Comparison of ENCODE assay signal across 12 mouse cellular contexts in genomic region chr1:130512798-130513405, GRCm38 (mm10). TPM values are rescaled to one million over a fixed set of nuclear protein-coding genes. Genes with fewer than 3 reads are reported as not detected.
A peak's percentile ranks its signal among the peaks of the same experiment; 100 is the strongest.
DNase-seq lines count a peak whose midpoint lies in the region; ATAC-seq lines count a peak whose summit lies in the region.
"Had no signal": no experiment of that assay in that cellular context is flagged by ENCODE, and none has a peak within 500 bp of the region (broad histone marks: within the 10 kb centered on the region; RNA-seq: fewer than 3 reads in every experiment).

No protein-coding gene starts in this region.

- DNase-seq in kidney, adult 11 months, result no peak
- peak; percentile 66 for DNase-seq in NIH3T3 (ENCODE audit: low read depth)
- no peak for DNase-seq in layer of hippocampus, postnatal 14 days (ENCODE audit: low spot score in 2 of 2)
- no peak for DNase-seq in left cerebral cortex, adult 18-20 months (ENCODE audit: low spot score in 2 of 2)
- DNase-seq: cerebellum, postnatal 25 days; left cerebral cortex, postnatal 4 days had no signal

- WGBS in kidney, embryonic 14.5 days, result 69% methylated on average over 4 of the region's 4 CpGs
- 65% methylated on average over 4 of the region's 4 CpGs for WGBS in limb, embryonic 15.5 days

- ATAC-seq in kidney, embryonic 14.5 days (ENCODE audit: low FRiP score, low TSS enrichment), result no peak
- peak; percentile 73 for ATAC-seq in common myeloid progenitor, adult 5-6 weeks (replicated peaks; ENCODE audit: low read depth, poor library complexity, severe bottlenecking)
- ATAC-seq in limb, embryonic 15.5 days (ENCODE audit: insufficient number of reproducible peaks, low FRiP score, low TSS enrichment, low read depth), result no peak
- ATAC-seq: hindbrain, embryonic 16.5 days; midbrain, embryonic 13.5 days had no signal

- no peaks in the 10 kb centered on the region for H3K27me3 ChIP-seq in kidney, embryonic 14.5 days (ENCODE audit: control insufficient read depth, insufficient read depth, low read length)
- H3K27me3 ChIP-seq in limb, embryonic 15.5 days, result no peaks in the 10 kb centered on the region
- H3K27me3 ChIP-seq: embryonic facial prominence, embryonic 15.5 days; midbrain, embryonic 13.5 days had no signal

- H3K4me1 ChIP-seq in kidney, embryonic 14.5 days (ENCODE audit: control insufficient read depth, insufficient read depth, low read length), result no peaks in the 10 kb centered on the region
- peaks cover 23% of the 10 kb centered on the region for H3K4me1 ChIP-seq in limb, embryonic 15.5 days
- H3K4me1 ChIP-seq: midbrain, embryonic 13.5 days had no signal

- H3K36me3 ChIP-seq in kidney, embryonic 14.5 days (ENCODE audit: control insufficient read depth, insufficient read depth, low read length), result no peaks in the 10 kb centered on the region
- no peaks in the 10 kb centered on the region for H3K36me3 ChIP-seq in limb, embryonic 15.5 days
- H3K36me3 ChIP-seq: embryonic facial prominence, embryonic 15.5 days; midbrain, embryonic 13.5 days had no signal

- H3K4me3 ChIP-seq in kidney, embryonic 14.5 days (ENCODE audit: low read length), result no peak overlapping the region
- H3K4me3 ChIP-seq in limb, embryonic 15.5 days, result no peak overlapping the region
- H3K4me3 ChIP-seq: embryonic facial prominence, embryonic 15.5 days; midbrain, embryonic 13.5 days had no signal

- no peak overlapping the region for H3K4me2 ChIP-seq in kidney, embryonic 14.5 days (replicated peaks; ENCODE audit: low read depth, low read length)
- H3K4me2 ChIP-seq in limb, embryonic 15.5 days, result no peak overlapping the region
- H3K4me2 ChIP-seq: embryonic facial prominence, embryonic 15.5 days; midbrain, embryonic 13.5 days had no signal

- no peaks in the 10 kb centered on the region for H3K9me3 ChIP-seq in kidney, embryonic 14.5 days (ENCODE audit: control insufficient read depth, low read length)
- H3K9me3 ChIP-seq in limb, embryonic 15.5 days, result no peaks in the 10 kb centered on the region
- H3K9me3 ChIP-seq: embryonic facial prominence, embryonic 15.5 days; midbrain, embryonic 13.5 days had no signal

- H3K27ac ChIP-seq in kidney, embryonic 14.5 days (ENCODE audit: low read depth, low read length), result 0 out of 2 replicates have a peak overlapping the region, but pooled peaks have one; percentile 9
- peak overlapping the region; percentile 38; the same call in 1 of the 2 replicates for H3K27ac ChIP-seq in limb, embryonic 15.5 days
- H3K27ac ChIP-seq: embryonic facial prominence, embryonic 15.5 days; midbrain, embryonic 13.5 days had no signal

- no peak overlapping the region for H3K9ac ChIP-seq in kidney, embryonic 14.5 days (ENCODE audit: low read depth, low read length)
- H3K9ac ChIP-seq in limb, embryonic 15.5 days, result no peak overlapping the region
- H3K9ac ChIP-seq: embryonic facial prominence, embryonic 15.5 days; midbrain, embryonic 13.5 days had no signal

RNA-seq across cellular contexts. Expression of gene Cd55, which starts 50.4 kb away (rescaled TPM):
- polyA plus RNA-seq in kidney, embryonic 14.5 days (2014; fragmentation: Nextera tagmentation; extraction: Ambion mirVana), result 12.8 and 13.0 TPM in 2 replicates
- 21.2 and 32.4 TPM in 2 replicates for total RNA-seq in common myeloid progenitor, adult 5-6 weeks (2017)
- polyA plus RNA-seq in limb, embryonic 15.5 days (2015; fragmentation: Nextera tagmentation; extraction: Ambion mirVana), result 20.8 and 26.8 TPM in 2 replicates
- total RNA-seq in layer of hippocampus, postnatal 14 days (2021), result 1 to 10 TPM; 6.8 to 8.8 TPM
- 1 to 10 TPM; 6.7 to 7.0 TPM for total RNA-seq in left cerebral cortex, adult 18-20 months (2021)
